Mouse (Mus musculus): ENCODE results near the gene Unc5c. TPM values are rescaled to one million over a fixed set of nuclear protein-coding genes. Genes with fewer than 3 reads are reported as not detected.

Gene Unc5c
- polyA plus RNA-seq, 1 experiment = not detected

DNA sequence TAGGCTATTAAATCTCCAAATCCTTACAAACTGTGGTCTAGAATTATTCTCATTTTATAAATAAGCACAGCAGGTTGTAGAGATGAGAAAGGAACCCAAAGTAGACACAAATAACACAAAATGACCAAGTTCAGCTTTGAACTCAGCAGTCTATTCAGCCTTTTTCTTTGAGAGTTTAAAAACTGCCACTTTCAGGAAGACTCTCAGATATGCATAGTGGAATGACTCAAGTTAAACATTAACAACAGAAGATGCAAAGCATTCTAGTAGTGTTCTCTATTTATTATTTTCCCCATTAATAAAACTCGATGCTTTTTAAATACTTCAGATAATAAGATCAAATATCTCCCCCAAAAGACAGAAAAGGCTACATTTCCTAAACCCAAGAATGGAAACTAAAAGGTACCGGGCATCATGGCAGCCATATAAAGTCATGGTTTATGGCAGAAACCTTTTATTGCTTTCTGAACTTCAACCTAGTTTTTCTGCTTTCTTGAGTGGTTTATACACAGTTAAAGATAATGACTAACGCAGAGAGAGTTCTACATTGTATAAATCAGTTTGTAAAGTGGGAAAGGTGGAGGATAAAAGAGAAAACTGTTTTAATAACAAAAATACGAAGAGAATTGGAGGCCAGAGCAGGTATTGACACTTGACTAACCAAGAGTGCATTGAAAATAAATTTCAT lies 283.8 kb downstream of the Unc5c start:
- no peak overlapping the region for H3K4me3 ChIP-seq (replicated peaks)
- H3K36me3 ChIP-seq (ENCODE audit: control insufficient read depth) = no peaks in the 10 kb centered on the region
- peaks cover 8% of the 10 kb centered on the region for H3K9me3 ChIP-seq (ENCODE audit: control insufficient read depth, low read length)
- no peak for TF ChIP-seq TAL1 (IDR thresholded peaks at IDR 0.05; ENCODE audit: low read length)
- TF ChIP-seq GATA1 (IDR thresholded peaks at IDR 0.05; ENCODE audit: low read length) = no peak
- no peaks in the 10 kb centered on the region for H3K4me1 ChIP-seq (ENCODE audit: control insufficient read depth)
- no peaks in the 10 kb centered on the region for H3K27me3 ChIP-seq (ENCODE audit: control insufficient read depth)

DNA sequence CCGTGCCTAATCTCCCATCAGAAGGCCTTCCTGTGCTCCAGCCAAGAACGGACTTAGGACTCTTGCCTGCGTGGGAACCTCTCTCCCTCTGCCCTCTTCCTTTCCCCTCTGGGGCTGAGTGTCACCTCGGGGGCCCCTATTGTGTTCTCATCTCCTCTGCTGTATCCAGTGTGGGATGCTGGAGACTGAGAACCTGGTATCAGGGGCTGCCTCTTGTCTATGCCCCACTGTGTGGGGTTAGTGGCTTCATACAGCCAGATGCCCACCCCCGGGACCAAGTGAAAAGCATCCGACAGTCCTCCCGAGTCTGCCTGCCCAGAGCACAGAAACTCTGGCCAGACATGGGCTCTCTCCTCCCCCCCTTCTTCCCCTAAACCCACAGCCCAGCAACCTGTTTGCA lies 287.2 kb downstream of the Unc5c start:
- H3K4me1 ChIP-seq (ENCODE audit: control insufficient read depth) = no peaks in the 10 kb centered on the region
- TF ChIP-seq GATA1 (IDR thresholded peaks at IDR 0.05; ENCODE audit: low read length) = no peak
- TF ChIP-seq TAL1 (IDR thresholded peaks at IDR 0.05; ENCODE audit: low read length) = no peak
- H3K36me3 ChIP-seq (ENCODE audit: control insufficient read depth) = no peaks in the 10 kb centered on the region
- H3K9me3 ChIP-seq (ENCODE audit: control insufficient read depth, low read length) = peaks cover 8% of the 10 kb centered on the region
- no peak overlapping the region for H3K4me3 ChIP-seq (replicated peaks)
- no peaks in the 10 kb centered on the region for H3K27me3 ChIP-seq (ENCODE audit: control insufficient read depth)

DNA sequence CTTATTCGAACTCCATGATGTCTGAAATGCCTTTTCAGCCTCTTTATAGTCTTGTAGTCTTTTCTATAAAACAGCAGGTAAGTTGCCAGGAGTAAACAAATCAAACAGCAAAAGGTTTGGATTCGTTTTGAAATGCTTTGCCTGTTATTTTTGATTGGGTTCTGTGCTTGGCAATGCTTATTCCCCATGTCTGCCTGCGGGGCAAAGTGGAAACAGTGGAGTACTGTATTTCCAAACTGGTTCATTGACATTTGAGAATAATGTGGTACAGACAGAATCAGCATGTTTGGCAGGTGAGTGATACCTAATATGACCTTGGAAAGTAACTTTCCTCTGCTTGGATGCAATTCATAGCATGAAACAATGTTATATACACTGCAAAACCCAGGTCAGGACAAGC lies 292.2 kb downstream of the Unc5c start:
- TF ChIP-seq GATA1 (IDR thresholded peaks at IDR 0.05; ENCODE audit: low read length) (no peak), TAL1 (IDR thresholded peaks at IDR 0.05; ENCODE audit: low read length) (no peak)
- H3K4me3 ChIP-seq (replicated peaks) = no peak overlapping the region
- H3K27me3 ChIP-seq (ENCODE audit: control insufficient read depth) = no peaks in the 10 kb centered on the region
- H3K36me3 ChIP-seq (ENCODE audit: control insufficient read depth) = no peaks in the 10 kb centered on the region
- H3K9me3 ChIP-seq (ENCODE audit: control insufficient read depth, low read length) = peaks cover 2% of the 10 kb centered on the region
- no peaks in the 10 kb centered on the region for H3K4me1 ChIP-seq (ENCODE audit: control insufficient read depth)

DNA sequence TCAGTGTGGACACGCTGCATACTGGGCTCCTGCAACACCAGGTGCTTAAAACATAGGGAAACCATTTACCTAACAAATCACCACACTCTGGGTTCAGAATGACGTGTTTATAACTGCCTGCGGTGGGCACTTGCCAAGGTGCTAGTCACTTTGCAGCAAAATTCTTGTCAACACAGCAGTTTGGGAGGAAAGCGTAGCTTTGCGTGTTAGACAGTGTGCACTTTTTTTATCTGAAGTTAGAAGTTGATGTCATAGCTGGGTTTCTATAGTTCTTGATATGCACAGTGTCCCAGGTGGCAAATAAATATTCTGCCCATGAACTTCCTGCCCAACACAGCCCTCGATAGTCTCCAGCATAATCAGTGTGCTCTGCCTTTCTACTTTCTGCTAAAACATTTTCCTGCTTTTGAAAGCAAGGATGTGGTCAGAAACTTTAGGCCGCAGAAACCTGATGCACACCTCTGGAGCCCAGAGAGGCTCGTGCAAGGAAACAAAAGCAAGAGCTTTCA lies 313.4 kb downstream of the Unc5c start:
- no peaks in the 10 kb centered on the region for H3K36me3 ChIP-seq (ENCODE audit: control insufficient read depth)

DNA sequence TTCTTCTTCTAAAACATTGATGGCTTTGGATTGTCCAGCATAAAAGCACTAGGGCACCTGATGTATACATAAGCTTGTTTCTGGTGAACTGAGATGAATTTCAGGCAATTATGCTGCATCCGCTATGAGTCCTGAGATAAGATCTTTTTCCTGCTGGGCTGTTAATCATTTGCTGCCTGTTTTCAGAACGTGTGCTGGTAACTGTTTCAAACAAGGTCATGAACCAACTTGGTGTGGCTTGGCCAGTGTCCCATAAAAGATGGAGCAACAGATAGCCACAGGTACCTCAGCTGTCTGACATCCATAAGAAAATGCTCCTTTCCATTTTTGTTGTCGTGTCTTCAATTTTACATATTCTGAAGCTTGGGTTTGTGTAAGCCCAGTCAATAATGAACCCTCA lies 314.2 kb downstream of the Unc5c start:
- Histone ChIP-seq H3K27me3 (ENCODE audit: control insufficient read depth) (no peaks in the 10 kb centered on the region), H3K9me3 (ENCODE audit: control insufficient read depth, low read length) (no peaks in the 10 kb centered on the region), H3K4me1 (ENCODE audit: control insufficient read depth) (no peaks in the 10 kb centered on the region), H3K4me3 (replicated peaks) (no peak overlapping the region), H3K36me3 (ENCODE audit: control insufficient read depth) (no peaks in the 10 kb centered on the region)
- TF ChIP-seq GATA1 (IDR thresholded peaks at IDR 0.05; ENCODE audit: low read length) = no peak
- no peak for TF ChIP-seq TAL1 (IDR thresholded peaks at IDR 0.05; ENCODE audit: low read length)

More for the DNA sequence above, 313.4 kb downstream of the Unc5c start:
- Histone ChIP-seq H3K27me3 (ENCODE audit: control insufficient read depth) (no peaks in the 10 kb centered on the region), H3K4me1 (ENCODE audit: control insufficient read depth) (no peaks in the 10 kb centered on the region), H3K4me3 (replicated peaks) (no peak overlapping the region), H3K9me3 (ENCODE audit: control insufficient read depth, low read length) (no peaks in the 10 kb centered on the region)
- TF ChIP-seq TAL1 (IDR thresholded peaks at IDR 0.05; ENCODE audit: low read length) = no peak
- no peak for TF ChIP-seq GATA1 (IDR thresholded peaks at IDR 0.05; ENCODE audit: low read length)

DNA sequence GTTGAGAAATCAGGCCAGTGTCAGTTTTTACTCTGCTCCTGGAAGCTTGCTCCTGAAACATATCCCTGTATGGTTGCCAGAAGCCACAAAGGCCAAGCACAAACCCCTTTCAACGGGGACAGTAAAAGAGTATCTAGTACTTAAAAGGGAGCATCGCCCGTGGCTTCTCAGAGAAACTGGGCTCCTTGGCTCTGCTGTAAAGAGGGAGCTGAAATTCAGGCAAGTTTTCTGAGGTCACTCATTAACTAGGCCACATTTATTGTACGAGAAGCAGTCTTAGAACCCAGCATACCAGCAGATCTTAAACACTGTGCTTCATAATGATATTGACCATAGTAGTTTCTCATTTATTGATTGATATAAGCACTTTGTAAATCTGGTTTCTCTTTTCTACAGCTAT lies 317.5 kb downstream of the Unc5c start:
- Histone ChIP-seq H3K4me3 (replicated peaks) (no peak overlapping the region), H3K27me3 (ENCODE audit: control insufficient read depth) (no peaks in the 10 kb centered on the region), H3K4me1 (ENCODE audit: control insufficient read depth) (no peaks in the 10 kb centered on the region), H3K36me3 (ENCODE audit: control insufficient read depth) (no peaks in the 10 kb centered on the region), H3K9me3 (ENCODE audit: control insufficient read depth, low read length) (no peaks in the 10 kb centered on the region)
- TF ChIP-seq TAL1 (IDR thresholded peaks at IDR 0.05; ENCODE audit: low read length) = no peak
- no peak for TF ChIP-seq GATA1 (IDR thresholded peaks at IDR 0.05; ENCODE audit: low read length)

DNA sequence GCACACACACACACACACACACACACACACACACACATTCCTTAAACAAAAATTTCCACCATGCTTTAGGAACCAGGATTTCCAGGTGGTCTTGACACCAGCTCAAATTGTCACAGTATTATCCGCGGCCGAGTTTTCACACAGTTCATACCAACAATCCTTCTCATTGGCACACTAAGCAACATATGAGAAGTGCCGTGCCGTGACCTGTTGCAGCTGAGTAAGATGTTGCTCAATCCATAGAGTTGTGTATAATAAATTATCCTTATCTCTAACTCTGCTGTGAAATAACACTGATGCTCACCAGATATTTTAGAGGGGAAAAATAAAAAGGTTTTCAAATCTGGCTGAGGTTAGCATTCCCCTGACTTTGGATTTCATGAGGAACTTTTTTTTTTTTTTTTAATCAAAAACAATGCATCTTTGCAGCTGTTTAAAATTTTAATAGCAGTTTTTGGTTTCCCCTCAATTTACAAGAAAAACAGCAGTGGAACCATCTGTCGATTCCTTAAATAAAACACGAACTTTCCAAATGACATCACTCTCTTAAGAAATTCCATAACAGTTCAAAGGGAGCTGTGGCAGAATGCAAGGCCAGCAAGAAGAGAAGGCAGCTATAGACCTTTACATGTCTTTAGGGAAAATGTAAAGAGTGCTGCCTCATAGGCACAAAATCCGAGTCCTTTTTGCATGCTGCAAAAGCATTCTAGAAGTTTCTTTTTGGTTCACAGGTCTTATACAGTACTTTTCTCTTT lies 326.2 kb downstream of the Unc5c start:
- Histone ChIP-seq H3K4me3 (replicated peaks) (no peak overlapping the region), H3K36me3 (ENCODE audit: control insufficient read depth) (no peaks in the 10 kb centered on the region), H3K9me3 (ENCODE audit: control insufficient read depth, low read length) (no peaks in the 10 kb centered on the region), H3K27me3 (ENCODE audit: control insufficient read depth) (no peaks in the 10 kb centered on the region), H3K4me1 (ENCODE audit: control insufficient read depth) (no peaks in the 10 kb centered on the region)
- TF ChIP-seq GATA1 (IDR thresholded peaks at IDR 0.05; ENCODE audit: low read length) (no peak), TAL1 (IDR thresholded peaks at IDR 0.05; ENCODE audit: low read length) (no peak)

DNA sequence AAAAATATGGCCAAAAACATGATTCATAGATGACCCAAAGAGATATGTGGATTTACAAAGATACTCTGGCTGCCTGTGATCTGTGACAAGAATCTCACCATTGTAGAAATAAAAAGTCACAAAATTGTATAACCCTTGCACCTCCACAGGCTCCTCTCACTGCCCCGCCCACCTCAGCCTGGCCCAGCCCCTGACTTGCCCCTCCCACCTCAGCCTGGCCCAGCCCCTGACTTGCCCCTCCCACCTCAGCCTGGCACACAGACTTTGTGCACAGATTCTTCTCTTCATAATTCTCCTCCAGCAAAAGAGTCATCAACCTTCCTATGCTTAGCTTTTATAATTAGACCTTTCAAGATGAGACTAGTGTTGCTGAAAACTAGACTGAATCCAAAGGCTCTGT lies 327.1 kb downstream of the Unc5c start:
- no peak overlapping the region for H3K4me3 ChIP-seq (replicated peaks)
- no peaks in the 10 kb centered on the region for H3K27me3 ChIP-seq (ENCODE audit: control insufficient read depth)
- no peaks in the 10 kb centered on the region for H3K36me3 ChIP-seq (ENCODE audit: control insufficient read depth)
- no peaks in the 10 kb centered on the region for H3K9me3 ChIP-seq (ENCODE audit: control insufficient read depth, low read length)
- no peaks in the 10 kb centered on the region for H3K4me1 ChIP-seq (ENCODE audit: control insufficient read depth)
- TF ChIP-seq GATA1 (IDR thresholded peaks at IDR 0.05; ENCODE audit: low read length) (no peak), TAL1 (IDR thresholded peaks at IDR 0.05; ENCODE audit: low read length) (no peak)

DNA sequence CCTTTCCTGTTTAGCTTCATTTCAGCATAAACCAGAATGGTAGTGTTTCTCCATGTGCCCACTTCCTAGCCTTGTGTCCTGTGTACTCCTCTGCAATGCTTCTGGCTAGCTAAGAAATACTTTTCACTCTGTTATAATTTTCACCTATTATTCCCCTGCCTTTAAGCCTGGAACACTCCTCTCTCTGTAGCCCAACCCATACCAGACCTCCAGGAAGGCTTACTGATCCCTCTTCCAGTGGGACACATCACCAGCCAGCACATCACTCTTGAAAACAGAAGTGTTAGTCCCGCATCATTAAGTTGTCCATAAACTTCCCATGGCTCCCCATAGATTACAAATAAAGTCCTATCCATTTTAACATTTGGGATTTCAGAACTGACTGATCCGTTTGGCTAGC lies 328.7 kb downstream of the Unc5c start:
- no peaks in the 10 kb centered on the region for H3K4me1 ChIP-seq (ENCODE audit: control insufficient read depth)
- no peaks in the 10 kb centered on the region for H3K27me3 ChIP-seq (ENCODE audit: control insufficient read depth)
- H3K9me3 ChIP-seq (ENCODE audit: control insufficient read depth, low read length) = no peaks in the 10 kb centered on the region
- H3K36me3 ChIP-seq (ENCODE audit: control insufficient read depth) = no peaks in the 10 kb centered on the region
- no peak overlapping the region for H3K4me3 ChIP-seq (replicated peaks)
- no peak for TF ChIP-seq GATA1 (IDR thresholded peaks at IDR 0.05; ENCODE audit: low read length)
- TF ChIP-seq TAL1 (IDR thresholded peaks at IDR 0.05; ENCODE audit: low read length) = no peak
